Mouse (Mus musculus) ES-Bruce4 (cell line): ENCODE results near the gene Fbxo24. TPM values are rescaled to one million over a fixed set of nuclear protein-coding genes. Genes with fewer than 3 reads are reported as not detected.

Experiments
- H3K27ac ChIP-seq: 2 replicates; pipeline ENCODE4 v1.5.1; 2012; ENCODE audit warnings: low read length, inconsistent platforms; ENCODE audit not compliant: insufficient read depth
- H3K27me3 ChIP-seq: 2 replicates; pipeline ENCODE4 v1.6.1; 2012; ENCODE audit warnings: mild to moderate bottlenecking, low read length, inconsistent platforms; ENCODE audit not compliant: control insufficient read depth, poor library complexity, insufficient read depth, severe bottlenecking
- H3K36me3 ChIP-seq: 2 replicates; pipeline ENCODE4 v1.6.1; 2012; ENCODE audit warnings: inconsistent platforms, mild to moderate bottlenecking, low read length, moderate library complexity; ENCODE audit not compliant: control insufficient read depth, poor library complexity, insufficient read depth, severe bottlenecking
- H3K4me1 ChIP-seq: one replicate; pipeline ENCODE4 v1.8.1; 2011; ENCODE audit warnings: low read length; ENCODE audit not compliant: control insufficient read depth, insufficient read depth
- H3K4me3 ChIP-seq: 2 replicates; pipeline ENCODE4 v1.5.1; 2011; ENCODE audit warnings: low read depth, mild to moderate bottlenecking, low read length
- H3K9ac ChIP-seq: 2 replicates; pipeline ENCODE4 v1.6.1; 2012; ENCODE audit warnings: low read depth, mild to moderate bottlenecking, inconsistent platforms; ENCODE audit not compliant: poor library complexity, severe bottlenecking
- H3K9me3 ChIP-seq: replicated peaks from 2 replicates; pipeline ENCODE4 v1.6.1; 2012; ENCODE audit warnings: mild to moderate bottlenecking, low read length, inconsistent platforms; ENCODE audit not compliant: control insufficient read depth, poor library complexity, insufficient read depth, severe bottlenecking
- CTCF ChIP-seq: IDR thresholded peaks from one replicate; pipeline ENCODE4 v1.8.1; 2011; ENCODE audit warnings: low read depth, low read length
- EP300 ChIP-seq: IDR thresholded peaks from 2 replicates; pipeline ENCODE4 v1.6.1; 2011; ENCODE audit warnings: low read depth, low read length; ENCODE audit not compliant: insufficient read depth
- POLR2A ChIP-seq: IDR thresholded peaks from one replicate; pipeline ENCODE4 v1.8.1; 2011; ENCODE audit warnings: low read length; ENCODE audit not compliant: insufficient read depth
- polyA plus RNA-seq: library from polyadenylated mRNA; stranded (reverse); fragments of >200 nt; gene quantifications from 2 replicates; pipeline ENCODE4 v1.2.4, GENCODE M21; 2011; ENCODE audit warnings: low read depth; ENCODE audit not compliant: missing spikeins, insufficient read depth, insufficient read length

Fbxo24 gene
- polyA plus RNA-seq, 1 experiment: 0.48 TPM

GRCm38 (mm10) chr5:137671443-137672240 is 42.8 kb upstream of the Fbxo24 start:
- peak; percentile 58; the same call in 1 of the 2 replicates for TF ChIP-seq EP300
- no peak for TF ChIP-seq CTCF
- peaks cover 2% of the 10 kb centered on the region for H3K4me1 ChIP-seq
- peak overlapping the region; percentile 24 for H3K9ac ChIP-seq
- H3K9me3 ChIP-seq: no peaks in the 10 kb centered on the region
- H3K27me3 ChIP-seq: no peaks in the 10 kb centered on the region
- peaks cover 6% of the 10 kb centered on the region for H3K36me3 ChIP-seq
- no peak overlapping the region for H3K4me3 ChIP-seq
- H3K27ac ChIP-seq: peak overlapping the region; percentile 57

- no peak overlapping the region for H3K4me3 ChIP-seq
- TF ChIP-seq POLR2A (no peak), EP300 (no peak), CTCF (no peak)
- no peaks in the 10 kb centered on the region for H3K27me3 ChIP-seq
- no peak overlapping the region for H3K9ac ChIP-seq
- H3K27ac ChIP-seq: no peak overlapping the region
- no peaks in the 10 kb centered on the region for H3K9me3 ChIP-seq
- peaks cover 2% of the 10 kb centered on the region for H3K4me1 ChIP-seq
- peaks cover 14% of the 10 kb centered on the region for H3K36me3 ChIP-seq
Observed at GRCm38 (mm10) chr5:137670240-137670639, 41.4 kb upstream of the Fbxo24 start.

- Histone ChIP-seq H3K36me3 (peaks cover 17% of the 10 kb centered on the region), H3K9me3 (no peaks in the 10 kb centered on the region), H3K4me3 (no peak overlapping the region), H3K27me3 (no peaks in the 10 kb centered on the region), H3K9ac (no peak overlapping the region), H3K4me1 (peaks cover 2% of the 10 kb centered on the region), H3K27ac (no peak overlapping the region)
- no peak for TF ChIP-seq POLR2A
- no peak for TF ChIP-seq EP300
- no peak for TF ChIP-seq CTCF
Observed at GRCm38 (mm10) chr5:137668971-137669370, 40.2 kb upstream of the Fbxo24 start.

GRCm38 (mm10) chr5:137663057-137663456 is 34.3 kb upstream of the Fbxo24 start:
- Histone ChIP-seq H3K9ac (no peak overlapping the region), H3K27ac (no peak overlapping the region), H3K36me3 (peaks cover 34% of the 10 kb centered on the region), H3K4me3 (no peak overlapping the region), H3K4me1 (no peaks in the 10 kb centered on the region), H3K9me3 (no peaks in the 10 kb centered on the region), H3K27me3 (no peaks in the 10 kb centered on the region)
- TF ChIP-seq CTCF (no peak), POLR2A (no peak), EP300 (no peak)

- Histone ChIP-seq H3K27ac (no peak overlapping the region), H3K4me3 (no peak overlapping the region), H3K4me1 (no peaks in the 10 kb centered on the region), H3K27me3 (no peaks in the 10 kb centered on the region), H3K9ac (no peak overlapping the region), H3K36me3 (peaks cover 19% of the 10 kb centered on the region), H3K9me3 (no peaks in the 10 kb centered on the region)
- TF ChIP-seq POLR2A (no peak), EP300 (no peak), CTCF (no peak)
Observed at GRCm38 (mm10) chr5:137660064-137660688, 31.4 kb upstream of the Fbxo24 start.

- TF ChIP-seq EP300 (no peak), CTCF (peak; percentile 77)
- peaks cover 12% of the 10 kb centered on the region for H3K36me3 ChIP-seq
- no peak overlapping the region for H3K27ac ChIP-seq
- H3K27me3 ChIP-seq: no peaks in the 10 kb centered on the region
- H3K9ac ChIP-seq: no peak overlapping the region
- no peaks in the 10 kb centered on the region for H3K4me1 ChIP-seq
- no peaks in the 10 kb centered on the region for H3K9me3 ChIP-seq
- no peak overlapping the region for H3K4me3 ChIP-seq
Observed at GRCm38 (mm10) chr5:137656977-137657376, 28.2 kb upstream of the Fbxo24 start.
